Comparison of ENCODE assay signal across 8 mouse cellular contexts in the genomic region with DNA sequence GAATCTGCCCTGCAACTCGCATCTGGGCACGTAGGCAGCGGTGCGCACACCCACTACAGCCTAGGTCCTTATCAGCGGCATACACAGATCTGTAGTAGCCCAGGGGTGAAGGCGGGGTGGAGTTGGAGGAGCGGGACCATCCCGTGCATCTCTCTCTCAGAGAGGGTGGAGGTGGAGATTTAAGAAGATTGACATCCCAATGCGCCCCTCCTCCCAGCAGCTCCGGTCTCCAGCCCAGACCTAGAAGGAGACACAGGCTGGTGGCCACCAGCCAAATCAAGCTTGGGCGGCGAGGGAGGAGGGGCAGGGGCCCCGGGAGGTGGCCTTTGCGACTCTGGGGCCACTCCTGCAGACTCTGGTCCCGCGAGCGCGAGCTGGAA. TPM values are rescaled to one million over a fixed set of nuclear protein-coding genes. Genes with fewer than 3 reads are reported as not detected.
DNase-seq lines count a peak whose midpoint lies in the region; ATAC-seq lines count a peak whose summit lies in the region.

TSS of gene Slc30a10 (plus strand) at position 274 of the 380 bp plus-strand sequence.

- H3K27ac ChIP-seq in hindbrain, embryonic 15.5 days (replicated peaks) = peak within 1 kb of the TSS; percentile 67

- peak within 1 kb of the TSS; percentile 92 for H3K4me2 ChIP-seq in hindbrain, embryonic 15.5 days

- peak; percentile 45 for DNase-seq in layer of hippocampus, adult 11-12 months (ENCODE audit: low spot score)
- DNase-seq in layer of hippocampus, adult 9-10 months (ENCODE audit: low spot score) = no peak
- DNase-seq in c-Kit-negative CD71-positive TER-119-positive erythroid progenitor cells, embryonic 14.5 days (ENCODE audit: low read depth, low spot score) = peak; percentile 87
- peak; percentile 96 for DNase-seq in liver
- DNase-seq in retina, postnatal 1 day = peak; percentile 90
- no peak for DNase-seq in T-cell, adult 2 months (ENCODE audit: low spot score)

- peak within 1 kb of the TSS; percentile 87 for H3K4me3 ChIP-seq in erythroblast, embryonic 14.5 days (replicated peaks)
- H3K4me3 ChIP-seq in hindbrain, embryonic 15.5 days = peak within 1 kb of the TSS; percentile 57

- peaks cover 87% of the 10 kb centered on the region for H3K4me1 ChIP-seq in erythroblast, embryonic 14.5 days (ENCODE audit: control insufficient read depth)
- H3K4me1 ChIP-seq in hindbrain, embryonic 15.5 days (replicated peaks) = peaks cover 25% of the 10 kb centered on the region

- peaks cover 4% of the 10 kb centered on the region; the same call in 1 of the 2 replicates for H3K9me3 ChIP-seq in erythroblast, embryonic 14.5 days (ENCODE audit: control insufficient read depth, low read length)
- H3K9me3 ChIP-seq in hindbrain, embryonic 15.5 days = no peaks in the 10 kb centered on the region

- WGBS in hindbrain, embryonic 15.5 days = 2% methylated on average over 18 of the region's 18 CpGs

- H3K27me3 ChIP-seq in erythroblast, embryonic 14.5 days (ENCODE audit: control insufficient read depth) = peaks cover 7% of the 10 kb centered on the region
- no peaks in the 10 kb centered on the region for H3K27me3 ChIP-seq in hindbrain, embryonic 15.5 days

- peaks cover 61% of the 10 kb centered on the region for H3K36me3 ChIP-seq in erythroblast, embryonic 14.5 days (ENCODE audit: control insufficient read depth)
- H3K36me3 ChIP-seq in hindbrain, embryonic 15.5 days = no peaks in the 10 kb centered on the region

- ATAC-seq in hindbrain, embryonic 15.5 days (ENCODE audit: low FRiP score, low read depth) = peak; percentile 87

- H3K9ac ChIP-seq in hindbrain, embryonic 15.5 days = peak within 1 kb of the TSS; percentile 78

RNA-seq across cellular contexts. Expression of gene Slc30a10, which starts in this region (rescaled TPM):
- polyA plus RNA-seq in erythroblast, embryonic 14.5 days (2012) = 1.2 and 1.4 TPM in 2 replicates
- 7.1 and 8.7 TPM in 2 replicates for polyA plus RNA-seq in hindbrain, embryonic 15.5 days (2015; fragmentation: Nextera tagmentation; extraction: Ambion mirVana)

Comparison
In these comparisons a context has a peak if more than half of its experiments do, and no peak if none do; other contexts are left out.
1. DNase-seq: peak in layer of hippocampus, adult 11-12 months (single experiment), c-Kit-negative CD71-positive TER-119-positive erythroid progenitor cells, embryonic 14.5 days (single experiment), liver (single experiment) and retina, postnatal 1 day (single experiment); none in layer of hippocampus, adult 9-10 months (single experiment) and T-cell, adult 2 months (single experiment).